Mouse (Mus musculus) stomach, embryonic 16.5 days (tissue): ENCODE data around the gene Rpl23. TPM values are rescaled to one million over a fixed set of nuclear protein-coding genes. Genes with fewer than 3 reads are reported as not detected.

Experiments
- ATAC-seq: fragments of 200-750 bp; cut with Nextera tagmentation; 2 replicates; pipeline ENCODE4 v1.8.0; 2017; ENCODE audit warnings: moderate number of reproducible peaks, moderate TSS enrichment; ENCODE audit not compliant: insufficient read depth, low FRiP score
- H3K27ac ChIP-seq: fragments of 300-500 bp; sonication (generic); 2 replicates; pipeline ENCODE4 v1.5.1; 2014; ENCODE audit warnings: low read length
- H3K27me3 ChIP-seq: fragments of 300-500 bp; sonication (generic); 2 replicates; pipeline ENCODE4 v1.6.1; 2014; ENCODE audit warnings: low read length, control low read depth, mixed read lengths; ENCODE audit not compliant: control insufficient read depth, insufficient read depth
- H3K36me3 ChIP-seq: fragments of 300-500 bp; sonication (generic); 2 replicates; pipeline ENCODE4 v1.6.1; 2014; ENCODE audit warnings: low read length; ENCODE audit not compliant: control insufficient read depth, insufficient read depth
- H3K4me1 ChIP-seq: fragments of 300-500 bp; sonication (generic); 2 replicates; pipeline ENCODE4 v1.6.1; 2014; ENCODE audit warnings: low read length, control low read depth, mixed read lengths; ENCODE audit not compliant: control insufficient read depth, insufficient read depth
- H3K4me2 ChIP-seq: fragments of 300-500 bp; sonication (generic); 2 replicates; pipeline ENCODE4 v1.6.1; 2014; ENCODE audit warnings: low read depth, low read length, mixed read lengths
- H3K4me3 ChIP-seq: fragments of 300-500 bp; sonication (generic); replicated peaks from 2 replicates; pipeline ENCODE4 v1.5.1; 2014; ENCODE audit warnings: mild to moderate bottlenecking, low read length
- H3K9ac ChIP-seq: fragments of 300-500 bp; sonication (generic); 2 replicates; pipeline ENCODE4 v1.6.1; 2014; ENCODE audit warnings: low read length
- H3K9me3 ChIP-seq: fragments of 300-500 bp; sonication (generic); replicated peaks from 2 replicates; pipeline ENCODE4 v1.6.1; 2016; ENCODE audit warnings: low read length, control low read depth; ENCODE audit not compliant: control insufficient read depth
- WGBS: fragments of 180-500 bp; shearing (Covaris S2); extraction: QIAGEN DNeasy Blood & Tissue Kit; methylation state at CpG from one replicate; pipeline ENCODE4 v1.1.7; 2014; 5-methylcytosine and 5-hydroxymethylcytosine counted together
- polyA plus RNA-seq: library from polyadenylated mRNA; unstranded; fragments of >200 nt; fragmentation: Nextera tagmentation; extraction: Ambion mirVana; gene quantifications from 2 replicates; pipeline ENCODE4 v1.2.1, GENCODE M21; 2015

Rpl23 gene
- polyA plus RNA-seq, 1 experiment from 2014 or later = 586 TPM

DNA sequence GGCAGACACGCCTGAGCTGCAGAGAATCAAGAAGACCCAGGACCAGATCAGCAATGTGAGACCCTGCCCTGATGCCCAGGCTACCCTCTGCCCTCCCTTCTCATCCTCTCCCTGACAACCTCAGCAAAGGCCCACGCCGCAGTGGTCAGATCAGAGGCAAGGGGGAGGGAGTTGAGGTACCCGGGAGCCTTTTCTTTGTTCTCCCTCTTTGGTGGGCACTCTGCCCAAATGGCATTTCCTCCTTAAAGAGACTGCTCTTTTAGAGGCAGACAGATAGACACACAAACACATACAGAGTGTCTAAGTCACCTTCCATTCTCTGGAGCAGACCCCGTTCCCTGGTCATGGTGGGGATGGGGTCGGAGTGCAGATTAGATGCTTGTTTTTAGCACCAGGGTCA, 42.7 kb upstream of the Rpl23 start:
- Histone ChIP-seq H3K9me3 (no peaks in the 10 kb centered on the region), H3K27me3 (no peaks in the 10 kb centered on the region), H3K4me2 (no peak overlapping the region), H3K4me3 (no peak overlapping the region), H3K36me3 (peaks cover 24% of the 10 kb centered on the region), H3K27ac (no peak overlapping the region), H3K9ac (no peak overlapping the region), H3K4me1 (peaks cover 19% of the 10 kb centered on the region)
- ATAC-seq = no peak
- 79% methylated on average over 6 of the region's 6 CpGs for WGBS

GRCm38 (mm10) chr11:97824168-97824567, 41.9 kb upstream of the Rpl23 start:
- Histone ChIP-seq H3K27me3 (no peaks in the 10 kb centered on the region), H3K27ac (no peak overlapping the region), H3K9me3 (no peaks in the 10 kb centered on the region), H3K4me3 (no peak overlapping the region), H3K36me3 (peaks cover 24% of the 10 kb centered on the region), H3K9ac (no peak overlapping the region), H3K4me1 (peaks cover 22% of the 10 kb centered on the region), H3K4me2 (no peak overlapping the region)
- WGBS = 96% methylated on average over 11 of the region's 11 CpGs
- no peak for ATAC-seq

- no peak overlapping the region for H3K27ac ChIP-seq
- H3K36me3 ChIP-seq = peaks cover 24% of the 10 kb centered on the region
- no peak overlapping the region for H3K9ac ChIP-seq
- no peak for ATAC-seq
- no peak overlapping the region for H3K4me3 ChIP-seq
- H3K4me1 ChIP-seq = peaks cover 33% of the 10 kb centered on the region
- WGBS = 73% methylated on average over 20 of the region's 20 CpGs
- no peak overlapping the region for H3K4me2 ChIP-seq
- H3K27me3 ChIP-seq = no peaks in the 10 kb centered on the region
- H3K9me3 ChIP-seq = no peaks in the 10 kb centered on the region
Observed at GRCm38 (mm10) chr11:97822840-97823603, 40.8 kb upstream of the Rpl23 start.

DNA sequence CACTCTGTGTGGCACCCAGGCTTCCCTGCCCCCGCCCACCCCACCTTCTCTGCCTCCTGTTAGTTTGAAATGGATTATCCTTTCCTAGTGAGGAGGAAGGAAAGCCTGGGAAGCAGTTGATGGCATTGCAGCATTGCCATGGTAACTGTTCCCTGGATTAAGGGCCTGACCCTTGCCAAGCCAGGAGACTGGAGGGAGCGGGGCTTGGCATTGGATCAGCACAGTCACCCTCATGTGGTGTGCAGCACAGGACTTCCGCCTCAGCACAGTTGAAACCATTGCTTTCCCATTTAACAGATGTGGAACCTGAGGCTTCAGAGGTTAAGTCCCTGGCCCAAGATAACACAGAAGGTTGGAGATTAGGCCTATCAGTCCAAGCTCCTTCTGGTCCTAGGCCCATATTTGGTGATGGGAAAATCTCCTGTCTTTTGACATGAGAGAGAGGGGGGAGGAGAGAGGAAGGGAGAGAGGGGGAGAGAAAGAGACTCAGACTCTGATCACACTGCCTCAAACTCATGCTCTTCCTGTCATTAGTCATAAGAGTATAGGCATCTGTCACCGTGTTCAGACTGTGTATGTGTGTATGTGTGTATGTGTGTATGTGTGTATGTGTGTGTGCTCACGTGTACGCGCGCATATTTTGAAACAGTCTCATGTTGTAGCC, 39.3 kb upstream of the Rpl23 start:
- no peak overlapping the region for H3K27ac ChIP-seq
- no peak for ATAC-seq
- H3K36me3 ChIP-seq = peaks cover 24% of the 10 kb centered on the region; the same call in 1 of the 2 replicates
- H3K9ac ChIP-seq = no peak overlapping the region
- H3K4me3 ChIP-seq = no peak overlapping the region
- H3K9me3 ChIP-seq = no peaks in the 10 kb centered on the region
- H3K4me1 ChIP-seq = peaks cover 46% of the 10 kb centered on the region
- no peak overlapping the region for H3K4me2 ChIP-seq
- no peaks in the 10 kb centered on the region for H3K27me3 ChIP-seq
- 92% methylated on average over 8 of the region's 8 CpGs for WGBS

DNA sequence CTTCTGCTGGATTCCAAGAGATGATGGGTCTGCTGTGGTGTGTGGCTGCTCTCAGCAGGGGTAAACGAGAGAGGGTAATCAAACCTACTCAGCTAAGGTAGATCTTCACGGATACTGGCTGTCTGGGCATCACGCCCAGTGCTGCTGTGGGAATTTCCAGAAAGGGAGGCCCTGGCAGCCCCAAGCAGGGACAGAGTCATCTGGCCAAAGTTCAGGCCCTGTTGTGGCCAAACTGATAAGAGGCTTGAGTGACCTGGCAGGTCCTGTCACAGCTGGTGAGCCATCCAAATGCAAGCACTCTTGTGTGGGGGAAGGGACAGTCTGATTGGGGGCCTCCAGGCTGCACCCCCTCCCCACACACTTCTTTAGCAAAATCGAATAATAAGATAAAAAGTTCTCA, 38.6 kb upstream of the Rpl23 start:
- ATAC-seq = no peak

DNA sequence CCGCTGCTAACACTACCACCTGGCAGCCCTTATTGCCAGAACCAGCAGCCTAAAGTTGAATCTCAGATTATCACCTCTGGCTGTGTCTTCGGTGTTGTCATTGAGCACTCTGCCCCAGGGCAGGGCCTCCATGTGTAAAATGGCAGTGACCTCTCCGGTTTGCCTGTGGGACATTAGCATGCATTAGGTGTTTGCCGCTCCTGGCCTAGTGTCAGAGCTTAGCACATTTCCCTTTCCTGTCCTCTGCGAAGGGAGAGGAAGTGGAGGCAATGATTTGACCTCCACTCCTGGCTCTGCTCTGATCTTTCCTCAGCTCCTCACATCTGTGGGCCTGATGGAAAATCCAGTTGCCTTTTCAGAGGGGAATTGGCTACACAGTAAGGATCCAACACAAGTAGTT, 37.7 kb upstream of the Rpl23 start:
- Histone ChIP-seq H3K4me1 (peaks cover 50% of the 10 kb centered on the region), H3K27ac (no peak overlapping the region), H3K9me3 (no peaks in the 10 kb centered on the region), H3K4me2 (no peak overlapping the region), H3K27me3 (no peaks in the 10 kb centered on the region), H3K9ac (no peak overlapping the region), H3K4me3 (no peak overlapping the region), H3K36me3 (peaks cover 12% of the 10 kb centered on the region; the same call in 1 of the 2 replicates)
- no peak for ATAC-seq
- 78% methylated on average over 5 of the region's 5 CpGs for WGBS

More for the DNA sequence above, 38.6 kb upstream of the Rpl23 start:
- Histone ChIP-seq H3K36me3 (peaks cover 20% of the 10 kb centered on the region; the same call in 1 of the 2 replicates), H3K27me3 (no peaks in the 10 kb centered on the region), H3K27ac (no peak overlapping the region), H3K4me2 (no peak overlapping the region), H3K4me3 (no peak overlapping the region), H3K9ac (no peak overlapping the region), H3K9me3 (no peaks in the 10 kb centered on the region), H3K4me1 (peaks cover 49% of the 10 kb centered on the region)
- 54% methylated on average over 4 of the region's 4 CpGs for WGBS

DNA sequence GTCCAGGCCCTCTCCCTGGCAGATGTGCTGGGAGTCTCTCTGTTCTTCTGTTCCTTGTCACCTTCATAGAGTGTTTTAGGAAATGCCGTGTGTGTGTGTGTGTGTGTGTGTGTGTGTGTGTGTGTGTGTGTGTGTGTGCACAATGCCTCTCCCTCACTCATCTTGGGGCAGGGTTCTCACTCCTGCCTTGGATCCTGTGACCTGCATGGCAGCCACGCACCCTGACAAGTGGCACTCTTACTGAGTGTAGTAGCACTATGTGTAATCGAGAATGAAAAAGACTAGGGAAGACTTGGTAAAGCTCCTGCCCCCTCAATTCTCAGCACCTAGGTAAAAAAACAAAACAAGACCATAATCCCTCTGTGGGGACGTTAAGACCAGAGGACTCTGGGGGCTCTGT, 36.9 kb upstream of the Rpl23 start:
- Histone ChIP-seq H3K4me2 (no peak overlapping the region), H3K36me3 (peaks cover 9% of the 10 kb centered on the region; the same call in 1 of the 2 replicates), H3K4me1 (peaks cover 54% of the 10 kb centered on the region), H3K27ac (peak overlapping the region; percentile 73), H3K9ac (peak overlapping the region; percentile 48; the same call in 1 of the 2 replicates), H3K9me3 (no peaks in the 10 kb centered on the region), H3K4me3 (no peak overlapping the region), H3K27me3 (no peaks in the 10 kb centered on the region)
- ATAC-seq = no peak
- 62% methylated on average over 4 of the region's 4 CpGs for WGBS

DNA sequence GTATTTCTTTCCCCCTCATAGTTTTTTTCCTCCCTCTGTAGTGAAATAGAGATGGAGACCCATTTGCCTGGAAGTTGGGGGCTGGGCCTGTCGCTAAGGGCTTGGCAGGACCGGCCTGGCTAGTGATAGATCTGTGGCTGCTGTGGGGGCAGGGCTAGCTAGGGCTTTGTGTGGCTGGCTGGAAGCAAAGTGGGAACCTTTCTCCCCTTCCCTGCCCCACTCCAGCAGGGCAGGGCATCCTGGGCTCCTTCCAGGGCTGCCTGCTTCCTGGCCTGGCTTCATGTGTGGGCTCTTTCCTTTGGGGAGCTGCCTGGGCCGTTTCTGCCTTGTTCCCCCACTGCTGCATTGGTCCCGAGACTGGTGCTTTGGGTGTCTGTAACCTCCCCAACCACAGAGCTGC, 36.3 kb upstream of the Rpl23 start:
- peak overlapping the region; percentile 78 for H3K27ac ChIP-seq
- ATAC-seq = no peak; the same call in 1 of the 2 replicates
- no peak overlapping the region for H3K4me2 ChIP-seq
- H3K27me3 ChIP-seq = no peaks in the 10 kb centered on the region
- no peak overlapping the region for H3K4me3 ChIP-seq
- no peaks in the 10 kb centered on the region for H3K9me3 ChIP-seq
- WGBS = 20% methylated on average over 4 of the region's 4 CpGs
- peak overlapping the region; percentile 48; the same call in 1 of the 2 replicates for H3K9ac ChIP-seq
- H3K36me3 ChIP-seq = peaks cover 6% of the 10 kb centered on the region; the same call in 1 of the 2 replicates
- H3K4me1 ChIP-seq = peaks cover 60% of the 10 kb centered on the region

- no peak overlapping the region; the same call in 1 of the 2 replicates for H3K9ac ChIP-seq
- H3K36me3 ChIP-seq = peaks cover 5% of the 10 kb centered on the region; the same call in 1 of the 2 replicates
- H3K27ac ChIP-seq = peak overlapping the region; percentile 78
- H3K4me2 ChIP-seq = no peak overlapping the region
- ATAC-seq = no peak
- H3K4me1 ChIP-seq = peaks cover 65% of the 10 kb centered on the region
- no peaks in the 10 kb centered on the region for H3K9me3 ChIP-seq
- WGBS = 52% methylated on average over 6 of the region's 6 CpGs
- no peak overlapping the region for H3K4me3 ChIP-seq
- no peaks in the 10 kb centered on the region for H3K27me3 ChIP-seq
Observed at GRCm38 (mm10) chr11:97818003-97818402, 35.8 kb upstream of the Rpl23 start.
